Mouse (Mus musculus): ENCODE measurements around the gene Kcnj13. TPM values are rescaled to one million over a fixed set of nuclear protein-coding genes. Genes with fewer than 3 reads are reported as not detected.

The Kcnj13 gene
- polyA plus RNA-seq, 1 experiment = 2.5 TPM

DNA sequence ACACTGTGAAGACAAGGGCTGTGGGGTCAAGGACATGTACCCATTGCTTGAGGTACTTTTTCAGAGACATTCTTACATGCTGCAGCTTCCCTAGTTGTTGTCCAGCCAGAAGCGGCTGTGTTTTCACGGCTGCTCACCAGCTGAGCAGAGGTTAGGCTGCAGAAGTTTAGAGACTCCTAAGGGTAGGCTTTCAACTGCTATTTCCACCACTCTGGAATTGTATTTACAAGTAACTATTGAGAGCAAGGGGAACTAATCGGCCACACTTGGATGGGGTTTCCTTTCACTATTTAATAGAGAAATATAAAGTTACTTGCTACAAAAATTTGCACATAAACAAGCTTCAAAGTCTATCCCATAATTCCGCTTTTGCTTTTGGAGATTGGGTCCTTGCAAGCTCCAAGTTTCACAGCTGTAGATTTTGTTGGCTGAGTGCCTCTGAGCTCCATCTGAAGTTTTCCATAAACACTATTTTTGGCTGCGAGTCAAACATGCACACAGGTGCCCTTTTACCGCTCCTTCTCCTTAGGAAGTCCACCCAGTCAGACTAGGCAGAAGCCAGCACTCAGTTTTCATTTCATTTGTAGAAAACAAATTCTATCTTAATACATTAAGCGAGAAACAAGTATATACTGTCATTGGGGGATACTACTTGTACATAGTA is 2.5 kb upstream of the Kcnj13 start:
- TF ChIP-seq CTCF (conservative IDR thresholded peaks at IDR 0.05; ENCODE audit: insufficient read depth, insufficient read length, low read depth, low read length) = no peak
- no peak for TF ChIP-seq POLR2A (IDR thresholded peaks at IDR 0.05; ENCODE audit: low read depth, low read length)
- Histone ChIP-seq H3K36me3 (ENCODE audit: control insufficient read depth, insufficient read depth, low read length) (no peaks in the 10 kb centered on the region; the same call in 1 of the 2 replicates), H3K27ac (ENCODE audit: insufficient read depth, low read depth, low read length) (peak overlapping the region; percentile 88), H3K4me1 (ENCODE audit: control insufficient read depth, insufficient read depth, low read length) (peaks cover 3% of the 10 kb centered on the region; the same call in 1 of the 2 replicates), H3K27me3 (replicated peaks; ENCODE audit: control insufficient read depth, insufficient read depth, low read length) (no peaks in the 10 kb centered on the region), H3K4me3 (ENCODE audit: insufficient read depth, low read depth, low read length) (no peak overlapping the region)
- DNase-seq = peak; percentile 74
- WGBS = 42% methylated on average over 7 of the region's 7 CpGs

DNA sequence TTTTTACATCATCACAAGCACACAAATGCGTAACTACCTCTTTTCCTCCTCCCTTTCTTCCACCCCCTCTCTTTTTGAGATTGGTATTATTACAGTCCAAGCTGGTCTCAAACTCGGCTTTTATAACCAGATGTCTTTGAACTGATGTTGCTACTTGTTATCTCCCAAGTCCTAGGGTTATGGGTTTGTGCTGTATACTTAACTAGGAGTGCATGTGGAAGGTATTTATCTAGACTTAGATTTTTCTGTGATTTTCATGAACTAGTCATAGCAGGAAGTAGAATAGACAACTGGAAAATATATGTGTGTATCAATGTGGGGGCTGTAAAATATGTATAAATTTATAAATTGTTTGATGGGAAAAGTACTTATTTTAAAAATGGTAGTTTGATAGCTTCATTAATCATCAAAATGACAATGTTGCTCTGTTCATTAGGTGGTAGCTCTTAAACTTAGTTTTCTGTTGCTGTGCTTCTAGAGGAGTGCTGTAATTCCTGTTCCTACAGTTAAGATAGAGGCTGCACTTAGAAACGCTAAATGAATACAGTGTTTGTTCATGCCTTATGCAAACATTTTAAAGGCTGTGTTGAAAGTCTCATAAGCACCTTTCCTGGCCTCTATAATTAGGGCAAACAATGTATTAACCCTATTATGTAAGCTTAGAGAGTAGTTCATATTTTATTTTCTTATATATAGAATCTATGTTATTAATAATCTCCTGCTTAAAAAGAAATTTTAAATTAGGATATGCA is 909 bp downstream of the Kcnj13 start:
- 83% methylated on average over 3 of the region's 3 CpGs for WGBS
- Histone ChIP-seq H3K36me3 (ENCODE audit: control insufficient read depth, insufficient read depth, low read length) (no peaks in the 10 kb centered on the region; the same call in 1 of the 2 replicates), H3K4me3 (ENCODE audit: insufficient read depth, low read depth, low read length) (no peak overlapping the region), H3K27me3 (replicated peaks; ENCODE audit: control insufficient read depth, insufficient read depth, low read length) (no peaks in the 10 kb centered on the region), H3K27ac (ENCODE audit: insufficient read depth, low read depth, low read length) (no peak overlapping the region), H3K4me1 (ENCODE audit: control insufficient read depth, insufficient read depth, low read length) (peaks cover 3% of the 10 kb centered on the region; the same call in 1 of the 2 replicates)
- no peak for DNase-seq
- TF ChIP-seq POLR2A (IDR thresholded peaks at IDR 0.05; ENCODE audit: low read depth, low read length) = no peak
- TF ChIP-seq CTCF (conservative IDR thresholded peaks at IDR 0.05; ENCODE audit: insufficient read depth, insufficient read length, low read depth, low read length) = no peak

DNA sequence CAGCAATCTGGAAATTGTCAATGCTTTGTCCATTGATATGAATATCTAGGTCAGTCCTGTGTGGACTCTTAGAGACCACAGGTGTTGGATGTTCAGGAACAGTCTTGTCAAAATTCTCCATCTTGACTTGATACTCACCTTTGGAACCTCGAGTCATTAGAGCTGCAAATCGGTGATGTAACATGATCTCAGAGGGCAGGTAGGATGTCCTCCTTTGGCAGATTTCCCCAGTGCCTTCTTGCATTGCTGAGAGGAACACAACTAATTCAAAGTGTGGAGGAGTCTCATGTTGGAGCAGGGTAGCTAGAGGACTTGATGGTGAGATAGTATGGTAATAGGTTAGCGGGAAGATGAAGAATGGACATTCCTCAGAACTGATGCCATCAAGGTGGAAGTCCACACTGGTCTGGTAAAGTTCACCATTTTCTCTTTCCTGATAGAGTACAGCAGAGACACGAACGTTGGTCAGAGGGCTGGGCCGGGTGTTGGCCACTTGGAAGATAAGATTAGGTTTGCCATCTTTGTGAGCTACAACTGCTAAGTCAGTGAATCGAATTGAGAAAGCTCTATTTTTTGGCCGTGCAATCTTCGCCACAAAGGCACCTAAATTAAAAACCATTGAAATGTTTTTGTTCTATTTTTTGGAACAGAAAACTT is 8.0 kb downstream of the Kcnj13 start:
- 77% methylated on average over 9 of the region's 9 CpGs for WGBS
- TF ChIP-seq CTCF (conservative IDR thresholded peaks at IDR 0.05; ENCODE audit: insufficient read depth, insufficient read length, low read depth, low read length) = no peak
- no peak for TF ChIP-seq POLR2A (IDR thresholded peaks at IDR 0.05; ENCODE audit: low read depth, low read length)
- peak; percentile 57 for DNase-seq
- no peak overlapping the region for H3K4me3 ChIP-seq (ENCODE audit: insufficient read depth, low read depth, low read length)
- no peaks in the 10 kb centered on the region for H3K27me3 ChIP-seq (replicated peaks; ENCODE audit: control insufficient read depth, insufficient read depth, low read length)
- H3K36me3 ChIP-seq (ENCODE audit: control insufficient read depth, insufficient read depth, low read length) = no peaks in the 10 kb centered on the region; the same call in 1 of the 2 replicates
- H3K4me1 ChIP-seq (ENCODE audit: control insufficient read depth, insufficient read depth, low read length) = peaks cover 5% of the 10 kb centered on the region; the same call in 1 of the 2 replicates
- H3K27ac ChIP-seq (ENCODE audit: insufficient read depth, low read depth, low read length) = no peak overlapping the region

DNA sequence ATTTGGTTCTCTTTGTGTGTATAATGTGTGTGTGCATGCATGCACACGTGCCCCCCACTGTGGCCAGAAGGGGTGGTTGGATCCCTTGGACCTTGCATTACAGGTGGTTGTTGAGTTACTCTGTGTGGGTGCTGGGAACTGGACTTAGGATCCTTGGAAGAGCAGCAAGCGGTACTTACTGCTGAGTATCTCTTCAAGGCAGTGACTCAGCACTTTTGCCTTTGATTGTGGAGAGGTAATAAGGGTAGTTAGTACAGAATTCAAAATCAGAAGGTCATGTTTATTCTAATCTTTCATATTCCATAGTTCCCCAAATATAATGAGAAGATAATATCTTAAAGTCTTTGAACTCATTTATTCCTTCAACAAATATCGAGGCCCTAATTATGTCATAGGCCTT is 13.4 kb downstream of the Kcnj13 start:
- no peak overlapping the region; the same call in 1 of the 2 replicates for H3K27ac ChIP-seq (ENCODE audit: insufficient read depth, low read depth, low read length)
- peak; percentile 49 for DNase-seq
- no peaks in the 10 kb centered on the region for H3K27me3 ChIP-seq (replicated peaks; ENCODE audit: control insufficient read depth, insufficient read depth, low read length)
- H3K4me3 ChIP-seq (ENCODE audit: insufficient read depth, low read depth, low read length) = no peak overlapping the region
- H3K36me3 ChIP-seq (ENCODE audit: control insufficient read depth, insufficient read depth, low read length) = peaks cover 3% of the 10 kb centered on the region; the same call in 1 of the 2 replicates
- peaks cover 11% of the 10 kb centered on the region for H3K4me1 ChIP-seq (ENCODE audit: control insufficient read depth, insufficient read depth, low read length)
- WGBS = 66% methylated on average over 3 of the region's 3 CpGs
- no peak for TF ChIP-seq CTCF (conservative IDR thresholded peaks at IDR 0.05; ENCODE audit: insufficient read depth, insufficient read length, low read depth, low read length)
- TF ChIP-seq POLR2A (IDR thresholded peaks at IDR 0.05; ENCODE audit: low read depth, low read length) = no peak

DNA sequence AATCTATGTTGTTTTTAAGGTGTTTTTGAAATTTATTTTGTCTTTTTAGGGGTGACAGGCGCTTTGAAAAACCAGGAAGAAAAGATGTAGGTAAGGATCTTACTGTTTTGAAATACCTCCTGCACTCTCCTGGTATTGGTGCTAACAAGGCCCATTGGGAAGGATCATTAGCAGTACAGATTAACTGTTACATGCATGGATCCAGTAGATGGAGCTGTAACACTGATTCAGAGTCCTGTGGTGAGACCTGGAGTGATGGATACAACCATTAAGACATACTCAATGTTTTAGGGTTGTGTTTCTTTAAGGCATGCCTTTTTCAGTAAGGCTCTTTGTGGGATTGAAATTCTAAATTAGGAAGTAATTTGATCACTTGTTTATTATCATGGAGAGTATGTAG is 14.6 kb downstream of the Kcnj13 start:
- 94% methylated on average over 1 of the region's 1 CpGs for WGBS
- Histone ChIP-seq H3K4me3 (ENCODE audit: insufficient read depth, low read depth, low read length) (no peak overlapping the region), H3K36me3 (ENCODE audit: control insufficient read depth, insufficient read depth, low read length) (peaks cover 3% of the 10 kb centered on the region; the same call in 1 of the 2 replicates), H3K4me1 (ENCODE audit: control insufficient read depth, insufficient read depth, low read length) (peaks cover 11% of the 10 kb centered on the region), H3K27me3 (replicated peaks; ENCODE audit: control insufficient read depth, insufficient read depth, low read length) (no peaks in the 10 kb centered on the region), H3K27ac (ENCODE audit: insufficient read depth, low read depth, low read length) (no peak overlapping the region)
- DNase-seq = peak; percentile 43
- TF ChIP-seq CTCF (conservative IDR thresholded peaks at IDR 0.05; ENCODE audit: insufficient read depth, insufficient read length, low read depth, low read length) (no peak), POLR2A (IDR thresholded peaks at IDR 0.05; ENCODE audit: low read depth, low read length) (no peak)

DNA sequence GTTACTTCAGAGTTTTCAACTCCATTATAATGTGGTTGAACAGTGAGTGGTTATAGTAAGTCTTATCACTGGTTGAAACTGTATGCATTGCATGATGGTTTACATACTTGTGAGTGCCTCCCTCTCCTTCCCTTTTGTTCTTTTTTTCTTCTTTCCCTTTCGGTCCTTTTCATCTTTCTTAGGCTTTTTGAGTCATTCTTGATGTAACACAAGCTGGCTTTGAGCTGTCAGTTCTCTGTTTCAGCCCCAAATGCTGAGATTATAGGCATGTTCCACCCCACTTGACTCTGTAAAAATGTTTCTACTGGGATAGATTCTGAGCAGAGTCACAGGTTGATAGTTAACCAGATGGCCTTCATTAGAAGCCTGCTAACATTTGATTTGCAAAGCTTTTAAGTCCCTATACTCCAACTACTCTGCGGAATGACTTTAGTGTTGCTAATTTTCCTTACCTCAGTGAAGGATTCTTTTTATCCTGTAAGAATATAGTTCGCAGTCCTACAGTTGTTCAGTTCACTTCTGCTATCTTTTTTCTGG is 16.4 kb downstream of the Kcnj13 start:
- Histone ChIP-seq H3K36me3 (ENCODE audit: control insufficient read depth, insufficient read depth, low read length) (peaks cover 3% of the 10 kb centered on the region; the same call in 1 of the 2 replicates), H3K27me3 (replicated peaks; ENCODE audit: control insufficient read depth, insufficient read depth, low read length) (no peaks in the 10 kb centered on the region), H3K4me3 (ENCODE audit: insufficient read depth, low read depth, low read length) (no peak overlapping the region), H3K27ac (ENCODE audit: insufficient read depth, low read depth, low read length) (peak overlapping the region; percentile 31; the same call in 1 of the 2 replicates), H3K4me1 (ENCODE audit: control insufficient read depth, insufficient read depth, low read length) (peaks cover 11% of the 10 kb centered on the region)
- peak; percentile 58 for DNase-seq
- TF ChIP-seq CTCF (conservative IDR thresholded peaks at IDR 0.05; ENCODE audit: insufficient read depth, insufficient read length, low read depth, low read length) (no peak), POLR2A (IDR thresholded peaks at IDR 0.05; ENCODE audit: low read depth, low read length) (no peak)
- whole genome bisulfite sequencing = 36% methylated on average over 3 of the region's 3 CpGs

Data from kidney, adult 2 months (tissue).